ENCODE assay signal across 7 mouse cellular contexts in the genomic region with DNA sequence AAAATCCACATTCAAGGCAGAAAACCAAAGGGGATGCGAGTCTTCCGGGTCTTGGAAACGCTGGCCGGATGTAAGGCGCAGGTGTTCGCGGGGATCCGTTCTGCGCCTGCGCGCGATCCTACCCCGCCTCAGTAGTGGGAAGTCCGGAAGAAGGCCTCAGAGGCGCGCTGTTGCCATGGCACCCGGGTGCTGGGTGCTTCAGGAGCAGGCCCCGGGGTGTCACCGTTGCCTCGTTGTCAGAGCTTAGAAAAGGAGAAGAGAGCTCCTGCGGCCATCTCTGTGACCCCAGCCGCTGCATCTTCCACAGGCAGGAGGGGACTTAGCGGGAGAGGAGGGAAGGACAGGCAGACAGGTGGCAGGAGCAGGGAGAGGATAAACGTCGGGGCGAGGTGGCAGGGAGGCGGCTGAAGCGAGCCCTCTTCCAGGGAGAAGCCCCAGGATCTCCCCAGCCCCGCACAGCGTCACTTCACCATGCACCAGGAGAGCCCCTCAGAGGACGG. TPM values are rescaled to one million over a fixed set of nuclear protein-coding genes. Genes with fewer than 3 reads are reported as not detected.
A peak's percentile ranks its signal among the peaks of the same experiment; 100 is the strongest.
DNase-seq lines count a peak whose midpoint lies in the region; ATAC-seq lines count a peak whose summit lies in the region.

A gene (plus strand): TSS at position 131 of the 500 bp plus-strand sequence.

- 0 out of 2 replicates have a peak, but pooled peaks cover 4% of the 10 kb centered on the region for H3K4me1 ChIP-seq in intestine, embryonic 15.5 days (replicated peaks)
- peaks cover 7% of the 10 kb centered on the region; the same call in 1 of the 2 replicates for H3K4me1 ChIP-seq in midbrain, embryonic 10.5 days

- intact Hi-C loops in left cerebral cortex, postnatal 25 days (cut with DNase I): no loop called here

- H3K27me3 ChIP-seq in intestine, embryonic 15.5 days (replicated peaks): no peaks in the 10 kb centered on the region
- H3K27me3 ChIP-seq in midbrain, embryonic 10.5 days (ENCODE audit: low read depth, poor library complexity, severe bottlenecking): 0 out of 2 replicates have a peak, but pooled peaks cover 5% of the 10 kb centered on the region

- peak within 1 kb of the TSS; percentile 58 for H3K9ac ChIP-seq in intestine, embryonic 15.5 days

- H3K9me3 ChIP-seq in intestine, embryonic 15.5 days: no peaks in the 10 kb centered on the region
- H3K9me3 ChIP-seq in midbrain, embryonic 10.5 days (replicated peaks): no peaks in the 10 kb centered on the region

- H3K36me3 ChIP-seq in intestine, embryonic 15.5 days: no peaks in the 10 kb centered on the region
- H3K36me3 ChIP-seq in midbrain, embryonic 10.5 days: peaks cover 6% of the 10 kb centered on the region

- no peak within 1 kb of the TSS for H3K27ac ChIP-seq in intestine, embryonic 15.5 days
- peak within 1 kb of the TSS; percentile 88 for H3K27ac ChIP-seq in midbrain, embryonic 10.5 days (replicated peaks)

- peak; percentile 100 for ATAC-seq in intestine, embryonic 15.5 days

- WGBS in intestine, embryonic 15.5 days: under 1% methylated on average over 31 of the region's 31 CpGs
- under 1% methylated on average over 31 of the region's 31 CpGs for WGBS in midbrain, embryonic 10.5 days

- H3K4me3 ChIP-seq in intestine, embryonic 15.5 days (replicated peaks): peak within 1 kb of the TSS; percentile 62
- H3K4me3 ChIP-seq in midbrain, embryonic 10.5 days: peak within 1 kb of the TSS; percentile 79

- DNase-seq in adrenal gland, adult 18-20 months (ENCODE audit: low spot score in 2 of 2): peak; percentile 88 to 91
- peak; percentile 94 for DNase-seq in embryo, embryonic 11 days
- peak; percentile 91 for DNase-seq in gastrocnemius, postnatal 25 days
- DNase-seq in left cerebral cortex, postnatal 25 days (ENCODE audit: low spot score in 2 of 2): peak; percentile 95 to 97
- DNase-seq in midbrain, embryonic 10.5 days (ENCODE audit: low spot score): peak; percentile 93
- peak; percentile 91 for DNase-seq in right cerebral cortex, postnatal 4 days

- H3K4me2 ChIP-seq in intestine, embryonic 15.5 days (replicated peaks): peak within 1 kb of the TSS; percentile 92

RNA-seq across cellular contexts. Expression of the gene that starts here (rescaled TPM):
- 1 to 10 TPM; 6.7 to 6.9 TPM for total RNA-seq in adrenal gland, adult 18-20 months (2021)
- 1 to 10 TPM; 6.3 to 8.2 TPM for total RNA-seq in gastrocnemius, postnatal 25 days (2021)
- polyA plus RNA-seq in intestine, embryonic 15.5 days (2015; fragmentation: Nextera tagmentation; extraction: Ambion mirVana): 8.0 and 8.1 TPM in 2 replicates
- total RNA-seq in left cerebral cortex, postnatal 25 days (2021): 10 to 100 TPM; 21.6 to 22.5 TPM
- 11.5 and 14.5 TPM in 2 replicates for polyA plus RNA-seq in midbrain, embryonic 10.5 days (2016; fragmentation: Nextera tagmentation; extraction: Ambion mirVana)
